Mouse (Mus musculus): ENCODE results near the gene 4921517D22Rik.

4921517D22Rik gene

DNA sequence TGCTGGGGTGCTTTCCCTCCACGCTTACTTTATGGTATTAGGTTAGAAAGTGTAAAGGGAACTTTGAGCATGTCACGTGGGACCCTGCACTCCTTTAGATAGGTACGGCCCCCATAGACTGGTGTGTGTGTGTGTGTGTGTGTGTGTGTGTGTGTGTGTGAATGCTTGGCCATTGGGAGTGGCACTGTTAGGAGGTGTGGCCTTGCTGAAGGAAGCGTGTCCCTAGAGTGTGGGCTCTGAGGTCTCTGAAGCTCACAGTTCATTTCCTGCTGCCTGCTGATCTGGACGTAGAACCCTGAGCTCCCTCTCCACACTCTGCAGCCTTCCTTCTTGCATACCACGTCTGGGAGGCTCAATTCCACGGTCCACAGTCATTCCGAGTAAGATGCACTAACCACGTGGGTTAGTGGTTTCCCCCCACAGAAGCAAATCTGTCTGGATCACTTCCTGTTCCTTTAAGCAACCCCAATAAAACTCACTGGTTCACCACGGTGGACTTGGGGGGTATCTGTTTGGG, 37.5 kb downstream of the 4921517D22Rik start:
- DNase-seq: no peak

DNA sequence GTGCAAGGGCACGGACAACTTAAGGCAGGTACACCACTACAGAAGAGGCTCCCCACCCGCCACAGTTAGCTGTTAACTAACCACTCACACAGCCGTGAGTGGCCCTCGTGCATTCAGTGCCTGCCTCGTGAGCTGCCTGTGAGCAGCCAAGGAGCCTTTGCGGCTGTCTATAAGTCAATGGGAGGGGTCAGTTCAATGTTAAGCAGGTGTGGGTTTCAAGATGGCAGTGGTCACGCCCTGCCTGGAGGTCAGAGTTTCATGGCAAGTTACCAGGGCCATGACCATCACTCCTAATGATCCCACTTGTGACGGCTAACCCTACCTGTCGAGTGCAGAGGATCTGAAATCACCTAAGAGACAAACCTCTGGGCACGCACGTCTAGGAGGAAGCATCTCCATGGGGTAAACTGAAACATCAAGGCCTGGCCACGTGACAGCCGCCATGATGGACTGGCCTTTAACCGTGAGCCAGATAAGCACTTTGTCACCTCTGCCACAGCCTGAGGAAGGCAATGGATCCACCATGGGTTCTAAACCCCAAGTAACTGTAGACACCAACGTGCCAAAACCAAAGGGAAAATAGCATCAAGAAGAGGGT, 38.1 kb downstream of the 4921517D22Rik start:
- no peak for DNase-seq

DNA sequence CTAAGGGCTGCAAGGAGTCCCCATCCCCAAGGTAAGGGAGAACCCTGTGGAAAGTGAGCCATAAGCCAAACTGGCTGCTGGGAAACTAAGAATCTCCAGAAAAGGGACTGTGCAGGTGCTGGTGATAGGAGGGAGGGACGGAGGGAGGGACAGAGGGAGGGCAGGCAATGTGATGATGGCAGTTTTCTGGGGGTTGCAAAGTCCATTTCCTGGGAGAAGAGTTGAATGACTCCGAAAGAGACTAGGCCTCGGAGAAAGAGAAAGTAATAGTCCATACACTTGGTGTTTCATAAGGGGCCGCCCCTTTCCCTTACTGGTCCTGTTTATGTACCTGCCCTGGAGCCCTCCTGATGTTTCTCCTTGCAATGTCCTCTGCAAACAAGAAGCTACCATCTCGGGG, 39.4 kb downstream of the 4921517D22Rik start:
- no peak for DNase-seq

DNA sequence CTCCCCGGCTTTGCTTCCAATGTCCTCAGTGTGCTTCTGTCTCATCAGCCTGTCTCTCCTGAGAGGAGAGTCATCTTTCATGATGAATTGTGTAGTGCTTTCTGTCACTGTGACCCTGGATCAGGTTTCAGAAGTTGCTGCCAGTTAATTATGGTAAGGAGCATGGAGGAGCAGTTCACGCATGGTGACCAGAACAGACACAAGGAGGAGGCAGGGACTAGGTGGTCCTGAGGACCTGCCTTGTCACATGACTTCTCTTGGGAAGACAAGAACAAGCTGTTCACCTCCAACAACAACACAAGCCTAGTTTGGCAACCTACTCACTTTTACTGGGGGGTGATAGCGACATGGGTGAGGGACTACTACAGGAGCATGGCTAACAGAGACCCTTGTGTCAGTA, 40.8 kb downstream of the 4921517D22Rik start:
- no peak for DNase-seq

DNA sequence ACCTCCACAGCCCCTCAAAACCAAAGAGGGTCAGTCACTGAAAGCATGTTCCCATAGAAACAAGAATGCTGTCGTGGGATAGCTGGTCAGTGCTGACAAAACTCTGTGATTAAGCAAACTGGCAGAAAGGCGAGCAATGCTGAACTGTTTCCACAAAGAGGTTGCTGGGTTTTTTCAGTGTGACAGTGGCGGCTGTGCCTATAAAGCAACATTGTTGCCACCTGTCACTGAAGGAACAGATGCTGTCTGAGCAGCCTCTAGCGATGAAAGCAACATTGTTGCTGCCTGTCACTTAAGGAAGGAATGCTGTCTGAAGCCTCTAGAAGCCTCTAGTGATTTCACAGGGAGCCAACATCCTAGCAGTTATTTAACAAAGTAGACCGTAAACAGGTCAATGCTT, 41.3 kb downstream of the 4921517D22Rik start:
- no peak for DNase-seq

DNA sequence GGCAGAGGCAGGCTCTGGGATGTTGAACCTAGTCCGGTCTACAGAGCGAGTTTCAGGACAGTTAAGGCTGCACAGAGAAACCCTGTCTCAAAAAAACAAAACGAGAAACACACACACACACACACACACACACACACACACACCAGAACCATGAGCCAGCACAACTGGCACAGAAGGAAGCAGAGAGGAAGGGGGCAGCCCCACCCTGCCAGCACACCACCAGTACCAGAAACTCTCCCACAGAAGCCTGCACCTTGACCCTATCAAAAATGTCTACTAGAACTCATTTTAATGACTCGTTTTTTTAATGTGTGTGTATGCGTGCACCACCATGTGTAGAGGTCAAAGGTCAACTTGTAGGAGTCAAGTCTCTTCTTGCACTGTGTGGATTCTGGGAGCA, 44.1 kb downstream of the 4921517D22Rik start:
- DNase-seq: no peak

DNA sequence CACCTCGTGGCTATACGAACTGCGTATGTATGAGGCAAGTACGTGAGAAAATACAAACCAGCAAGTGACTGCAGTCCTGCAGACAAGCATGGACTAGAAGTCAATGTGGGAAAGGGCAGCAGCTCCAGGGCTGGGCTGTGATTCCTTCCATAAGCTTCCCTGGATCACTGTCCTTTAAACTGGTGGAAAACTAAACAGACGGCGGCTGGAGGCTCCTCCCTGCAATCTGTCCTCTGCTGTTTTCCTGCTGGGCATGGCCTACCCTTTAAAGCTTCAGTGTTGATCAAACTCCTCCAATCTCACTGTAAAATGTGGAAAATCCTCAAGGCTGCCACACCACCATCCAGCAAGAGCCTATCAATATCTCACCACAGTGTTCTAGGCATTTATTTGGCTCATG, 45.3 kb downstream of the 4921517D22Rik start:
- DNase-seq: peak; percentile 59

DNA sequence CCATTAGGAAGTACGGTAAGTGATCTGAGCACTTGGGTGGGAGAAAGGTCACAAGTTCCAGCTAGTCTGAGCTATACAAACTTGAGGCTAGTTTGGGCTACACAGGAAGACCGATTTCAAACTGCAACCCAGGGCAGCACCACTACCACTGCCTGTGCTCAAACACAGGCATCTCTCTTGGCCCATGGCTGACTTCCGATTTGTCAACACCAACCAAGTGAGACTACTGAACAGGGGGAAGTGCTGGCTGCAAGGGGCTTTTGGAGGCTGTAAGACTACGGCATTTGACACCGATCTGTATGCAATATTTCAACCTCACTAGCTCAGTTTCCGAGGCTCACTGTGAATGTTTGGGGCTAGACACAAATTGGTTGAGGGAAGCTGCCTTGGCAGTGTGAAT, 46.4 kb downstream of the 4921517D22Rik start:
- DNase-seq: no peak

DNA sequence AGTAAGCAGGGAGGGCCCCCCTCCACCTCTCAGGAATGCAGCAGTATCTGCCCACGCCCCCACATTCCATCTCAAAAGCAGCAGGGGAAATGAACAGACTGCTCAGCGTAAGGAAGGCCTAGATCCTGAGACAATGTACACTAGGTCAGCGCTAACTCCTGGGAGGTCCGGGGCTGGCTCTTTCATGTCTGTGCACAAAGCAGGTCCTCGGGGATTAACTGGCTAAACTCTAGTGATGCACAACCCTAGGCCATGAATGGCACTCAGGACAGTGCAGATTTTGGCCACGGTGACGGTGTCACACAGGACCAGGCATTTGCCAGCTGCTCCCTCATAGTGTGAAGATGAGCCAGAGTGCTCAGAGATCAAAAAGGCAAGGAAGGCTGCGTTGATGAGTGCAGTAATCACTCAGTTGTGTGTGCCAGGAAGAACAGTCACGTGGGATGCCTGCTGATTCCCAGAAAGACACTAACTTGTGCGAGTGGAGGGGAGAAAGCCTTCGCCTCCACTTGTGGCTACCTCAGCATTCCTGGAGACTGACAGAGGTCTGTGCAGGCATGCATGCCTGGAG, 47.1 kb downstream of the 4921517D22Rik start:
- DNase-seq: no peak

DNA sequence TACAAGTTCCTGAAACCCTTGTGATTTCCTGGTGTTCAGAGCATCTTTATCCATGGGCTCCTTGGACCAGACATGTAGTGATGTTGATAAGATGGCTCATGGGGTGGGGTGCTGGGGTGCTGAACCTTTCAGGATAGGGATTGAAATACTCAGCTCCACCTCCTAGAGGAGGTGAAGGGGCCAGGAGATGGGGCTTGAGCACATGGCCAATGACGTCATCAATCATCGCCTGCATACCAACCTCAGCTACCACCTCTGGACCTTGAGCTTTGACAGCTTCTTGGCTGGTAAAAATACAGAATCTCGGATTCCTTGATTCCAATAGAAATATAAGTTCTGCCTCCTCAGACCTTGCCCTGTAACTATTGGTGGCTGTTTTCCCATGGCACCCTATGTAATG, 48.4 kb downstream of the 4921517D22Rik start:
- DNase-seq: no peak

DNA sequence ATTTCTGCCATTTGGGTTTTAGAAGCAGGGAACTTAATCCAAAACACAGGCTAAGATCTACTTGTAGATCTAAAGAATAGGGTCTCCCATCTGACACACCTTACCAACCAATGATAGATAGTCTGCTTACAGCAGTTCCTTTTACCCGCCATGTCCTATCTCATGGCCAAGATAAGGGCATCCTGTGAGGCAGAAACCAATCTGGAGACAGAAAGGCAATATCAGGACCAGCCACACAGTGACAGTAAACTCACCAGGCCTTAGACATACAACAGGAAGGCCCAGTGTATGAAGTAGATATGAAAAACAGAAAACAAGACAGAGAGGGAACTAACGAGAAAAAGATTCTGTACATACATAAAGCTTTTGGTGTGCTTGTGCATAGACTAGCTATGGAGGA, 51.1 kb downstream of the 4921517D22Rik start:
- no peak for DNase-seq

DNA sequence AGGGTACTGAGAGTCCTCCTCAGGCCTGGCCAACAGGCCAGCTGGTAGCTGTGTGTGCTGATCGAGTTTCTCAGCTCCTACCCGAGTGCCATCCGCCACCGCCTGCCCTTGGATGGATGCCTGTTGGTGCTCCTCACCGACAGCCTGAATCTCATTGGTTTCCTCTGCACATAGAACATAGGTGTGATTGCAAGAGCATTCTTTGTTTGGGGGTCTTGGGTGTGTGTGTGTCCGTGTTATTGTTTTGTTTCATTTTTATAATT, 53.8 kb downstream of the 4921517D22Rik start:
- peak; percentile 87 for DNase-seq

DNA sequence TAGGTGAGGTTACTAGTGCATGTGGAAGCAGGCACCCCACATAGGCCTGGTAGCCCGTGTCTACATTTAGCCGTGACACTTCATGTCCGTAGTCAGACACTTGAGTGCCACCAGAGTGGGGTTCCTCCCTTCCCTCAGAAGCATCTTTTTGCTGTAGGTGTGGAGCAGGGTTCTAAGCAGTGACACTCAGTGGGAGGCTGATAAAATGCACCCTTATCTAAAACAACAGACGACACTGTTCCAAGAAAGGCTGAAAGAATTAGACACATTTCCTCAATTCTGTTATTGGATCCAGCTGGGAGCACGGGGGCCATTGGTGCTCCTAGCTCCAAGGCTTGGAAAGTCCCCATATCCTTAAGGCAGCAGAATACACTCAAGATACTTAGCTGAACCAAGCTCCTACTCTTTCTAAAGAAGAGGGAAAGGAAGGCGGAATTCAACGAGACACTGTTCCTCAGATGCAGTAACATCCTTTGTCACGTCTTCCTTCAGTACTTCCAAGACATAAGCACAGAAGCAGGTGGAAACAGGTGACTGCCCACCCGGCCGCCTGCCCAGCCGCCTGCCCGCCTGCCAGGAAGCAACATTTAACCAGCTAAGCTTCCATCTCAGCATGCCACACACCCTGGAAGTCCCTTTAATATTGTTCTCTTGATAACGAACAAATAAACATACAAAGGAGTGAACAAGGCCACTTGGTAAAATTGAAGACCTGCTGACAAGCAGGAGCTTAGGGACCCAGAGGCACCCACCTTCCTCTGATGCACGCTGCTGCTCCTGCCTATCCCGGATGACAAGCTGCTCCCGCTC, 54.3 kb downstream of the 4921517D22Rik start:
- DNase-seq: peak; percentile 75

DNA sequence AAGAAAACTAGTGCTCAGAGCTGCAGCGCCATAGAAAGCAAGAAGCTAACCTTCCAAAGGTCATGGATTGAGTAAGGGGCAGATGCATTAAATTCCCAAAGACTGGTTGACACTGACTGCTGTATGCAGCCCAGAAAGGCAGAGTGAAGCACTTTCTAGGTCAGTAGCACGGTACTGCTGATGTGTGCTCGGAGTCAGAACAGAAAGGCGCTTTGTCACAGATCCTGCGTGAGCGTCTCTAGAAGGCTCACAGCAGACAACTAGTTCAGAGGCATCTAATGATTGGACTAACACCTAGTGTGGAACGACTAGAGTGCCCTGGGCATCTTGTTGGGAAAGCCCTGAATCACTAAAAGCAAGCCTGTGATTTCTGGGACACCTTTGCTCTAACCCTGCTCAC, 56.1 kb downstream of the 4921517D22Rik start:
- no peak for DNase-seq
